Mouse (Mus musculus) left cerebral cortex, postnatal 4 days (tissue): ENCODE measurements around the gene Eif4e. TPM values are rescaled to one million over a fixed set of nuclear protein-coding genes. Genes with fewer than 3 reads are reported as not detected.
"Not testable (repeated sequence)": the region's sequence is repeated elsewhere in the genome, so short reads cannot be mapped to it uniquely, and the experiment has no call there.

Source experiments
- DNase-seq: peaks from one replicate; pipeline ENCODE4 v3.0.0-alpha.2; 2022
- intact Hi-C: fragments of 180-260 bp; cut with DNase I; formaldehyde crosslinking; loops from one replicate; pipeline ENCODE4 v1.15.1; 2025
- total RNA-seq, 2 experiments: library from RNA; stranded (reverse); gene quantifications; 2 replicates each; pipeline ENCODE4 v1.2.3; 2021

The Eif4e gene
- total RNA-seq, 2 experiments from 2014 or later: 174 to 192 TPM

DNA sequence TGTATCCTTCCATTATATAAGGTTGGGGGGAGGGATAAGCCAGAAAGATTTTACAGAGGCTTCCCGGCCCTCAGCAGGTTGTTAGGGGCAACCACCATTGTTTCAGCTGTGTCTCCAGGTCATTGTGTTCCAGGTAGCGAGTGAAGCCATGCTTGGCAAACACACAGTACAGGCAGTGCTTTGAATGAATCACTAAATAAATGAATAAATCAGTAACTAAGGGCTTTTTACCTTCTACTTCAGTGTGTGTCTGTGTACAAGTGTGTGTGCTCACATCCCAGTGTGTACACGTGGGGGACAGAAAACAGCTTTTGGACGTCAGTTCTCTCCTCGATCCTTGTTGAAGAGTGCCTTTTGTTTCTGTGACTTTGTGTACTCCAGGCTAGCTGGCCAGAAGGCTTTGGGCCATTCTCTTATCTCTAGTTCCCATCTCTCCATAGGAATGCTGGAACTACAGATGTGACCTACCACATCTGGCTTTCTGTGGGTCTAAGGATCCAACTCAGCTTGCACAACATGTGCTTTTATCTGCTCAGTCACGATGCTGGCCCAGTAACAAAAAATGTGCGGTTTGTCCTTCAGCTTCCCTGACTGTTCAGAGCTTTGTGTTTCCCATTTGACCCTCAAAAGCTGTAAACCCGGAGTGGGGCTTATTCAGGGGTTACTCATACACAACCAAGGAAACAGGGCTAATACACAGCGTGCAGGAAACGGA lies 10.2 kb upstream of the Eif4e start:
- DNase-seq: no peak
- intact Hi-C loops: no loop called here

DNA sequence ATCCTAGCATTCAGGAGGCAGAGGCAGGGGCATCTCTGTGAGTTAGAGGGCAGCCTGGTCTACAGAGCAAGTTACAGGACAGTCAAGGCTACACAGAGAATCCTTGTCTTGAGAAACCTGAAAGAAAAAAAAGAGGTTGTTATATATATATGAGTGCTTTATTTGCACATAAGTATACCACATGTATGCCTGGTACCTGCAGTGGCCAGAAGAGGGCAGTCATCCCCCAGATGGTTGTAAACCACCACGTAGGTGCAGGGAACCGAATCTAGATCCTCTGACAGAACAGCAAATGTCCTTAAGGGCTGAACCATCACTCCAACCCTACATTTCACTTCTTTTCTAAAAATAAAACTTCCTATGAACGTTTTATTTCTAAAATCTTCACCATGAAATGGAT lies 8.1 kb upstream of the Eif4e start:
- no peak for DNase-seq
- intact Hi-C loops: no loop called here

DNA sequence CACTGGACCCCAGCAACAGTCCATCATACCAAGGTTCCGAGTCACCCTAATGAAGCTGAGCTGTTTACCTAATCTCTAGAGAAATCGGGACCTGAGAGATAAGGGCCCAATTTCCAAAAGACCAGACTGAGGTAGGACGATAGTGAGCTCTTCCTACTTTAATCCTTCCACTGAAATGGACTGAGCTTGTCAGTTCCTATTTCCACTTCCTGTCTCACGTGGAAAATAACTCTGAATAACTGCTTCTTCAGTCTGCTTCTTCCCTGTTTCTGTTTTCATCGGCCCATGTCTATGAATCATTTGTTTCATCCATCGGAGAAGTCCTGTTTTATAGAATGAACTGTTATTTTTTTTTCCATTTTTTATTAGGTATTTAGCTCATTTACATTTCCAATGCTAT lies 6.8 kb upstream of the Eif4e start:
- intact Hi-C loops: no loop called here
- DNase-seq: no peak

DNA sequence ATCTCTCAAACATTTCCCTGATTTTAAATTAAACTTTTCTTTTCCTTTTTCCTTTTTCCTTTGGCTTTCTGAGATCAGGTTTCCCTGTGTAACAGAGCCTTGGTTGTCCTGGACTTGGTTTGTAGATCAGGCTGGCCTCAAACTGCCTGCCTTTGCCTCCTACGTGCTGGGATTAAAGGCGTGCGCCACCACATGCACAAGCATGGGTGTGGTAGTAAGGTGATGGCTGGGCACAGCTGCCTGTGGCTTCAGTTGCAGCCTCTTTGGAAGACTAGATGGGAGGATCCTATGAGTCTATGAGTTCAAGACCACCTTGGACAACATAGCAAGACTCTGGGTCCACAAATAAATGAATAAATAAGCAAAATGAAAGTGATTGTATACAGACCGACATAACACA lies 2.0 kb upstream of the Eif4e start:
- no peak for DNase-seq
- intact Hi-C loops: no loop called here

DNA sequence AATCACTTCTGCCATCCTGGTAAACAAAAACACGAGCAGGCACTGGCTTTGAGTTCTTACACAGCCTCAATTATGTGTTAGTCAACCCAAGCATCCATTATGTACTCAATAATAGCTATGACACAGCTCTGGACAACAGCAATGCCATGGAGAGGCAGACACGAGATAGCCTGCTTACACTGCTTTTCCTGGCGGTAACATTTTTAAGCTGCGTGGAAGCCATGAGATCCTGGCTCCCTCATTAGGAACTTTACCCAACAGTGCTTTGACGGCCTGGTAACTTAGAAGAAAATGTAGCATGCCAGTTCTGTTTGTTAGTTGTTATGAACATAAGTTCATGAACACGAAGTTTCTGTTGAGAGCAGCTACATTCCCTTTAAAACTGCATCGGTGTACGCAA lies 485 bp upstream of the Eif4e start:
- DNase-seq: no peak
- intact Hi-C loops: no loop called here

DNA sequence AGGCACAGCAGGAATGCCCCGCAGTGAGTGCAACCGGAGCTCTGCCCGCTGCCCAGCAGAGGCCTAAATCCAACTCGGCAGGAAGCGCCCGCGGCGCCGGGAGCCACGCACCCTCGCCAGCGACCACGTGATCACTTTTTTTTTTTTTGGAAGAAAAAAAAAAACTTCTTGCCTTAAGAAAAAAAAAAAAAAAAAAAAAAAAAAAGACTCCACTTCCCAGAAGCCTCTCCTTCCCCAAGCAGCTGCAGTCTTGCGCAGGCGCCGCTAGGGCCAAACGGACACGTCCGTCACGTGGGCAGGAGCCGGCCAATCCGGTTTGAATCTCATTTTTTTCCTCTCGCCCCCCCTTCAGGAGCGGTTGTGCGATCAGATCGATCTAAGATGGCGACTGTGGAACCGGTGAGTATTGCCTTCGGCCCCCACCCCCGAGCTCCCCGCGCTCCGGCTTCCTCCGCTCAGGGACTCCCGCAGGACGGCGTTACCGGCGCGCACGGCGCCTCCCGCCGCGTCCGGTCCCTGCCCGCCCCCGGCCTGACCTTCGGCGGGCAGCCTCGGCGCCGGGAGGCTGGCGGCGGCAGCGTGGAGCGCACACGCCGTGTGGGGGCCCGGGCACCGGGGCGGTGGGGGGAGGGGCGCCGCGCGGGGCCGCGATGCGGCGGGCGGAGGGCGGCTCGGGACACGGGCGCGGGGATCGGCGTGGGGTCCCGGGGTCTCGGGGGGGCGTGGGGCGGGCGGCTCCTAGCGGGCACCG lies 1.1 kb downstream of the Eif4e start:
- intact Hi-C loops: no loop called here
- DNase-seq: peak; percentile 98

DNA sequence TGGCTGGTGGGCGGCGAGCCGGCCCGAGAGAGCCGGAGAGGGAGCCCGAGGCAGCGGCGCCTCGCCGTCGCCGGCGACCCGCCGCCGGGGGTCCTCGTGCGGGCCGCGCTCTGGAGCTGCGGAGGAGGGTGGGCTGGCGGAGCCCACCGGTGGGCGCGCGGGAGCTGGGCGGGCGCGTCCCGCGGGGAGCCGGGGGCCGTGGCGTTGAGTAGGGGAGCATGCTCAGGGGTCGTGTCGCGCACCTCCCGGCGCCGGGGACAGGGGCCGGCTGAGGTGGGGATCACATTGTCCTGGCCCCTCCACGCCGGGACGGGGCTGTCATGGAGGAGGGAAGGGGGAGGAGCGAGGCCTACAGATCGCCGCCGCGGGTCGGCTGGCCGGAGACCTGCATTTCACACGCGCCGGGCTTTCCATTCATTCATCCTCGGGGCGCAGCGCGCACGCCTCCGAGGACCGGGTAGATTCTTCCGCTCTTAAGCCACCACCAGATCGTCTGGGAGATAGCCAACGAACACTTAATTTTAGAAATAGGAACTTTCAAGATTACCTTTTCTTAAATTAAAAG lies 1.8 kb downstream of the Eif4e start:
- DNase-seq: peak; percentile 80
- intact Hi-C loops: no loop called here

DNA sequence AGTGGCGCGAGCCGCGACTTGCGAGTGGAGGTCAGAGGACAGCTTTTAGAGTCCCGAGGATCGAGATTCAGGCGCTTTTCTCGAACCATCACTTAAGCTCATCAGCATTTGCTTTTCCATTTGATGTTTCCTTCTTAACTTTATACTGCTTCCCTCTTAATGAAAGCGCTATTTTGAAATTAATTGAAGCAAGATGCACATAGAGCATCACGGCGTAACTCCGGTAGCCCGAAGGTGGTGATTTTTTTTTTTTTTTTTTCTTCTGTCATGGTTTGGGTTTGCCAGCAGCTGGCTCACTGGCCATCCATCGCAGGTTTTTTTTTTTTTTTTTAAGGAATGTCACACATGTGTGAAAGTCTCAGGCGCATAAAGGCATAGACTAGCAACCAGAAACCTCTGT lies 2.3 kb downstream of the Eif4e start:
- no peak for DNase-seq
- intact Hi-C loops: no loop called here

DNA sequence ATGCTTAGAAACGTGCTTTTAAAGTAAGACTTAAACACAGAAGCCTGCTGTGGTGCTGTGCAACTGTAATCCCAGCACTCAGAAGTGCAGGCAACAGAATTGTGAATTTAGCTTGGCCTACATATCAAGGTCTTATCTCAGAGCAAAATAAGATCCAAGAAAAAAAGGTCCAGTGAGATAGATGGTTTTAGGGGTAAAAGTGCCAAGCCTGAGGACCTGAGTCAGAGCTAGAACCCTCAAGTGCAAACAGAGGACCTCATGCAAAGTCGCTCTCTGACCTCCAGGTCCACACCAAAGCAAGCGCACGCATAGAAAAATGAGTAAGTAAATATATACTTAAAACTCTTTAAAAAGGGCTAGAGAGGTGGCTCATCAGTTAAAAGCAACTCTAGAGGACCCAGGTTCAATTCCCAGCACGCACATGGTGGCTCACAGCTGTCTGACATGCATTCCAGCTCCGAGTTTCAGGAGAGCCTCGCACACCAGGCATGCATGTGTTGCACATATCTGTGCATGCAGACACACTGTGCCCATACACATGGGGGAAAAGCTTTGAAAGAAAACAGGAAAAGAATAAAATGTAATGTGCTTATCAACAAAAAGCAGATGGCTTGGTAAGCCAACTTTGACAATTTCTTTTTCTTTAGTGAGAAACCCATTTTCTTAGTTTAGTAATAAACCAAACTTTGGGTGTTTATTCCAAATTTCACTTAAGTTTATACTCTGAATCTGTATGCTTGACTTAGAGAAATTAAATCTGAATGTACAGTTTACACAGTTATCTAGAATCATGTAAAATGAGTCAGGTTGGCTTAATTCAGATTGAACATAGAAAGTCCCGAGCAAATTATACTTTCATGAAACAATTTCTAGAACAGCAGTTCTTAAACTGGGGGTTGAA lies 4.8 kb downstream of the Eif4e start:
- no peak for DNase-seq
- intact Hi-C loops: no loop called here

DNA sequence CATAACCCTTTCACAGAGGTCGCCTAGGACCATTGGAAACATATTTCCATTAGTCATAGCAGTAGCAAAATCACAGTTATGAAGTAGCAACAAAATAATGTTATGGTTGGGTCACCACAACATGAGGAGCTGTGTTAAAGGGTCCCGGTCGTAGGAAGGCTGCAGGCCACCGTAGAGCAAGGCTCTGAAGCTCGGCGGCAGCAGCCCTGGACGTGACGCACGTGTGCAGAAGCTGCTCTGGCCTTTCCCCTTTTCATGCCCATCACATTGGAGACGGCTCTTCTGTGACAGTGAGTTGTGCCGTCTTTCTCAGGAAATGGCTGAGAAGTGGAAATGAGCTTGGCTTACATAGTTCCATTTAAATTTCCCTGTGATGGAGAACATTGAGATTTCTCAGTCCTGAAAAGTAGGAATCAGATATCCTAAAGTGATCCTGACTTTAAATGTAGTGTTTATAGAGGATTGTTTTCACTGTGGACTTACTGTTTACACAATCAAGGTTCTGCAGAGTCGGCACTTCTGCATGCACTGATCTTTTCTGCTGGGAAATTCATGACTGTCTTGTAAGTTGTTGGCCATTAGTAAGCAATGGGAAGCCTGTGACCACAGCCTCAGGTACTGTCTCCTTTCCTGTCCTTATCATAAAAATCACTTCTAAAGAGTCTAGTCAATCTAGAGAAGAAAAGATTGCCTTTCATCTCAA lies 5.7 kb downstream of the Eif4e start:
- DNase-seq: no peak
- intact Hi-C loops: no loop called here

DNA sequence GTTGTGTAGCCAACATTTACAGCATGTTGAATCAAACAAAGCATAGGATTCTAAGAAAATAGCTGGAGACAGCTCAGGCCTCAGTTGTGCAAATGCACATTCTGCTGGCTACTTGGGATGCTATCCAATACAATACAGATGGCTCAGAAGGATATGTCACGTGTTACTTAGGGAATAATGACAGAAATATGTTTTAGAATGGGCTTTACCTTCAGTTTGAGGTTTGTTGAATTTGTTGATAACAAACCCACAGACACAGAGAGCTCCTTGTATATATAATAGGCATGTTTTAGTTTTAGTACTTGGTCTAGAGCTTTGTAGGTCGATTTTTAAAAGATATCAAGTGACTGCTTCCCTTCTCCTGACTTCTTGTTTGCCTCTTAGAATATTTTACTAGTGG lies 6.8 kb downstream of the Eif4e start:
- intact Hi-C loops: no loop called here
- no peak for DNase-seq

DNA sequence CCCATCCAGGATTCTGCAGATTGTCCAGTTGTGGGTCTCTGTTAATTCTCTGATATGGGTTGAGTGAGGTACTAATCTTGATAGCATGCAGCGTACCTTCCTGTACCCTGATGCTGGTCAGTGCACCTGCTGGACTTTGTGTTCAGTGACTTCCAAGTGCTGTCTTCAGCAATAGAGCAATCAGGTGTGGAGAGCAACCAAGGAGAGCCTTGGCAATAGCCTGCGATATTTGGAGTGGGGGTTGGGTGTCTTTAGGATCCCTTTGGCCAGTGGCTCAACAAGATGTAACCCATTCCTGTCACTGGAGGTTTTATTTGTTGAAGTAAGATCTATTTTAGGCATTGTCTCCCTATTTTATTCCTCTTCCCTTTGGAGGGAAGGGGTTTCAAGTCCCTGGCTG lies 10.1 kb downstream of the Eif4e start:
- intact Hi-C loops: no loop called here
- DNase-seq: no peak

DNA sequence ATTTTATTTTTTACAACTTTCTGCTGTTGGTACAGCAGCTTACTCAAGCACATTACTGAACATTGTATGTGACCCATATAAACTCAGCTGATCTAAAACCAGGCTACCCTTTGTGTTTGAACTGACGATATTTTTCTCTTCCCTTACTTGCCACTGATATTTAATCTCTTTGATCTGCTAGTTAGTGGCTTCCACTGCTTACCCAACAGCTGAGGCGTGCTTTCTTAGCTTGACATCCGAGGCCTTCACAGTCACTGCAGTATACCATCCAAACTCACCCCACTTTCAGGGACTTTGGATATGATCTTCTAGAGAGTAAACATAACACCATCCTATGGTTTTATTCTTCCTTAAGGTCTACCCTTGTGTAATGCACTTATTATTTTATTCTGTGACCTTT lies 16.6 kb downstream of the Eif4e start:
- intact Hi-C loops: no loop called here
- DNase-seq: no peak

DNA sequence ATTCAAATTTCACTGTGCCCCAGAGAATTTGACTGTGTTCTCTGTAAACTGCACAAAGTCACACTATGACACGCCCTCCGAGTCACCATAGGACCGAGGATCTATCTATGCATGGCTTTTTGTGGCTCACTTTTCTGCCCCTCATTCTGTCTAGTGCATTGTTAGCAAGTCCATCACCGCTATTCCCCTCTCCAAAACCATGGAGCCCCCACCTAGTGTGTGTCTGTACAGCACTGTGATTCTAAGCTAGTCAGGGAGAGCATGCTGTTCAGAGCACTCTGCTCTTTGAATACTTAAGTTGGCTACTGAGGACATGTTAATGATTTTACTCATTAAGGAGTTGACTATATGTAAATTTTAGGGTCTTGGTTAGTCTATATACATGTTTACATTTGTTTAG lies 18.1 kb downstream of the Eif4e start:
- intact Hi-C loops: no loop called here
- no peak for DNase-seq

DNA sequence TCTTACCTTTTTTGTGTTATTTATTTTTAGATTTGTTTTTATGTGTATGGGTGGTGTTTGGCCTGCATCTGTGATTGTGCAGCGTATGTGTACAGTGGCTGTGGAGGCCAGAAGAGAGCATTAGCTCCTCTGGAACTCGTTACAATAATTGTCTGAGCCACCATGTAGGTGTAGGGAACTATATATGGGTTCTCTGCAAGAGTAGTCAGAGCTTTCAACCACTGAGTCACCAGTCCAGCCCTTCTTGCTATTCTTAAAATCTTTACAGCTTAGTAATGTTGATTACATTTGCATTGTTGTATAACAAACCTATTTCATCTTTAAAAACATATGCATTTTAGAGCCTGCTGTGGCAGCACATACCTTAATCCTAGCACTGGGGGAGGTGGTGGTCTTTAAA lies 20.7 kb downstream of the Eif4e start:
- intact Hi-C loops: no loop called here
- no peak for DNase-seq

DNA sequence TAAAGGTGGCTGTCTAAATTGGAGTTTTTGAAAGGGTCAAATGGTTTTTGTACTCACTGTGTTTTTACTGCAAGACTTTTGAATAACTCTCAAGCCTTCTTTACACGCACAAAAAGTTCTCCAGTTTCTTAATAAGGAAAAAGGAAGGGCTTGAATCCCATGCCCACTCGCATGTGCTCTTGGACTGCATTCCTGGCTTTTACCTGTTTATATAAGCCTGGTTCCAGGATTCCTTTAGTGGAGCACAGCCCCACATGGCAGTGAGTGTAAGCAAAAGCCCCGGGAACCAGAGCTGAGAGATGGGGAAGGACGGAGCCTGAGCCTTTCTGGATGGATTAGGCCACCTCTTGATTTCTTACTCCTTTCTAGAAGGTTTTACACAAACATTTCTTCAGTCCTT lies 23.1 kb downstream of the Eif4e start:
- intact Hi-C loops: no loop called here
- no peak for DNase-seq

DNA sequence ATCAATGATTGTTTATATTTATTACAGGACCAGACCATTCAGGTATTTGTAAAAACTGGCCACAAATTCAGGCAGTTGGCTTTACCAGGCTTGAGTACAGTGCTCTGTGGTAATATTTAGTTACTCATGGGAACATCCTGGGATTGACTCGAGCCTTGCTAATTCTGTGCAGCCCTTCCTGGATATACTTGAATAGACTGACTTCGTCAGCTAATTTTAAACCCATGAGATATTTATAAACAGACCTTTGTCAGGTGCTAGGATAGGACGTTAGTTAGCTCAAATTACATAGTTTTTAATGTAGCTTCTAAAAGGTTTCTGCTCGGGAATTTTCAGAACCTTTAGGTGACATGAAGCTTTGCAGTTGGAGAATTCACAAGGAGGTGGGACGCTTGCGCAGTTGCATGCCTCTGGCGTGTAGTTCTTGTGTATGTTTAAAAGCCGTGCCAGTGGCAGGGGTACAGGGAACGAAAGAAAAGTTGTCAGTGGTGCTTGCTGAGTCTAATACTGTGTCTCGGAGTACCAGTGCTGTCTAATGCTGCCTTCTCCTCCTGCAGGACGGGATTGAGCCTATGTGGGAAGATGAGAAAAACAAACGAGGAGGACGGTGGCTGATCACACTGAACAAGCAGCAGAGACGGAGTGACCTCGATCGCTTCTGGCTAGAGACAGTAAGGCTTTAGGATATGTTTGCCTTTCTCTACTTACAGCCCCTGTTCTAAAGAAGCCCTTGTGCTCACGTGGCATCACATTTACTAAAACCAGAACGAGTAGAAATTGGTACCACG lies 24.6 kb downstream of the Eif4e start:
- no peak for DNase-seq

DNA sequence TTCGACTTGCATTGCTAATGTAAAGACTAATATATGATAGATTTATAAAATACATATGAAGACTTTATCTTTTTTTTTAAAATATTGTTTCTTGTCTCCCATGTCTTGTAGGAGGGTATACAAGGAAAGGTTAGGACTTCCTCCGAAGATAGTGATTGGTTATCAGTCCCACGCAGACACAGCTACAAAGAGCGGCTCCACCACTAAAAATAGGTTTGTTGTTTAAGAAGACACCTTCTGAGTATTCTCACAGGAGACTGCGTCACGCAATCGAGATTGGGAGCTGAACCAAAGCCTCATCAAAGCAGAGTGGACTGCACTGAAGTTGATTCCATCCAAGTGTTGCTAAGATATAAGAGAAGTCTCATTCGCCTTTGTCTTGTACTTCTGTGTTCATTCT lies 29.3 kb downstream of the Eif4e start:
- intact Hi-C loops: not testable (repeated sequence)

More for the DNA sequence above, 24.6 kb downstream of the Eif4e start:
- intact Hi-C loops: no loop called here

DNA sequence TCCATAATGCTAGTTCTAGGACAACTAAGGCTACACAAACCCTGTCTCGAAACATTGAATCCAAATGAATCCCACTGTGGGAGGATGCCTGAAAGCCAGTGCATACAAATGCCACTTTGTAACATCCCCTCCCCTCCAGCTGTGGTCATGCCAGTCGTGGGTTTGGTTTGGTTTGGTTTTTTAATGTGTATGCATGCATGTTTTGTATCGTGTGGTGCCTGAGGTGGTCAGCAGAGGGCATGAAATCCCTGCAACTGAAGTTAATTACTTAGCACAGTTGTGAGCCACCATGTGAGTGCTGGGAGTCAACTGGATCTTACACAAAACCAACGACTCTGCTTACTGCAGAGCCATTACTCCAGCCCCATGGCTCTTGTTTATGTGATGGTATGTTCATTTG lies 32.5 kb downstream of the Eif4e start:
- intact Hi-C loops: no loop called here
- peak; percentile 17 for DNase-seq

More for the DNA sequence above, 29.3 kb downstream of the Eif4e start:
- DNase-seq: not testable (repeated sequence)

DNA sequence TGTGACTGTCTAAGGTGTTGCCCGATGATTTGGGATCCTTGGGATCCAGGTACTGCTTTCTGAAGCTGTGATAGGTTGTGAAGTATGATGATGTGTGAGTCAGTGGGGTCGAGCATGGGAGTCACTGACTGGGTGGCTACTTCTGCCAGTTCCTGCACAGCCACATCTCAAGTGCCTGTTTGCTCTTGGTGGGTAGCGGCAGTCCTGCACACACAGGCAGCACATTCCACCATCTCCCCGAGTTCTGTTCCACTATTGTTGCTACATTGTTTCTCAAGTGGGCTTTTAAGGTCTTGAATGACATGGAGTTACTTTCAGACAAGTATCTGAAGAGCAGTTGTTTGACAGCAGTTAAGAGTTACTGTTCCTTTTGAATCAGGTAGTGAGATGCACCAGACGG lies 34.3 kb downstream of the Eif4e start:
- intact Hi-C loops: loop anchor here (10.0 kb wide), 1 partner anchor 345 kb away; no protein-coding TSS in a partner anchor
- no peak for DNase-seq
